Mouse (Mus musculus) megakaryocyte, embryonic 14.5 days (primary cell): ENCODE measurements around the gene Ccdc65.

Experiments used
- FLI1 ChIP-seq: IDR thresholded peaks from 2 replicates; pipeline ENCODE4 v1.6.1; 2012; ENCODE audit warnings: low read length, inconsistent platforms, mixed read lengths
- GATA1 ChIP-seq: IDR thresholded peaks from 3 replicates; pipeline ENCODE4 v1.6.1; 2012; ENCODE audit warnings: mixed read lengths, low read length, inconsistent platforms, borderline replicate concordance

DNA sequence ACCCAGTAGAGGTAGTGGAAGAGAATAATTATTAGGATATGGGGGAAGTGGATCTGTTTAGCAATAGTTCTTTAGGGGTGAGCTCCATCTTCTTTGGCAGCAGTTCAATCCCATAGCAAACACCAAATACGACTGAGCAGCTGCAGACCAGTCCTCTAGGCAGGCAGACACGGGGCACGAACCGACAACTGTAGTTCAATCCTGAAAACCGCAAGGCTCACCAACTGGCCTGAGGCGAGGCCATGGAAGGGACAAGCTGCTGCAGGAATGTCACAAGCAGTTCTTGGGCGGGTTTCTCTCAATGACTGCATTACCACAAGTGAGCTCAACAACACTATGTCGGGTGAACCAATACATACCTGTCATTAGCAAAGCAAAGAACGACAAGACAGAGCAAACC, 3.7 kb upstream of the Ccdc65 start:
- TF ChIP-seq FLI1 = no peak
- no peak for TF ChIP-seq GATA1
